Mouse (Mus musculus): ENCODE measurements around the gene Serinc5. TPM values are rescaled to one million over a fixed set of nuclear protein-coding genes. Genes with fewer than 3 reads are reported as not detected.
"Not testable (repeated sequence)": the region's sequence is repeated elsewhere in the genome, so short reads cannot be mapped to it uniquely, and the experiment has no call there.

Serinc5 gene
- 10 to 100 TPM; 64.1 to 69.0 TPM for total RNA-seq (2021)
- long read RNA-seq, experiment 1, full-length matches to known transcripts, result 8 of 13 reads
- long read RNA-seq, experiment 1, partial matches to known transcripts, result 0 of 13 reads
- long read RNA-seq, experiment 1, other reads (novel, unspliced or antisense), result 5 of 13 reads
- long read RNA-seq, experiment 2, full-length matches to known transcripts, result 13 of 49 reads
- long read RNA-seq, experiment 2, partial matches to known transcripts, result 3 of 49 reads
- long read RNA-seq, experiment 2, other reads (novel, unspliced or antisense), result 33 of 49 reads

DNA sequence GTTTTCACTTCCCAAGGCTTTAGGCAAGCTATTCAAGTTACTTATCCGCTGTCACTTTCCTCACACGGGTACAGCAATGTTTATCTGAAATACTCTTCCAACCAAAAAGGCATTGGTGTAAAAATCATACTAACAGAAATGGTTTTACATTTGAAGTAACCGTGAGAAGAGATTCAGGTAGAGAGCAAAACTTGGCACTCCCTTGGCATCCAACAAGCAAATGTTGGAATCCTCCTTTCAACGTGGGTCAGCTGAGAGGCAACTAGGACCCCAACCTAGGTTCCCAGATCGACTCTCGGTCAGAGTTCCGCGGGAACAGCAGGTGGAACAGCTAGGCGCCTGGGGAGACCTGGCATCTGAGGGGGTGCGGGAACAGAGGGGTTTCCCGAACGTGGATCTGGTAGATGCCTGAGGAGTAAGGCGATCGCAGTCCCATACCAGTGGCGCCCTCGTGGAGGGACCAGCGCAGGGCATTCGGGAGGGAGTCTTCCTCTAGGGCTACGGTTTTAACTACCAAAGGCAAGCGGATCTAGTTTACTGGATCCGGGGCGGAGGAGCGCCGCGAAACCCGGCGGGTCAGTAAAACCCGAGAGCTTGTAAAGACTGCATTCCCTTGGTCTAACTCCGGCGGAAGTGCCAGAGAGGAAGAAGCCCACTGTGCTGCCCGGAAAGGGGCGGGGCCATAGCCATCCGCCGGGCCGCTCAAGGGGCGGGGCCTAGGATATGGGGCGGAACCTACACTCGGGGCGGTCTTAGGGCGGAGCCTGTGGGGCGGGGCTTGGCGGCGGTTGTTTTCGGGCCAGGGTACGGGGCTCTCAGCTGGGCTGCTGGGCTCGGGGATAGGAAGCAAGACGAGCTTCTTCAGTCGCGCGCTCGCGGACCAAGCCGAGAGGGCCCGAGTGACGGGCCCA is at the start of gene Serinc5:
Serinc5 (plus strand) TSS at position 781 of the 911 bp plus-strand sequence.
- peak; percentile 96 to 97 for DNase-seq (ENCODE audit: low spot score in 2 of 2)

DNA sequence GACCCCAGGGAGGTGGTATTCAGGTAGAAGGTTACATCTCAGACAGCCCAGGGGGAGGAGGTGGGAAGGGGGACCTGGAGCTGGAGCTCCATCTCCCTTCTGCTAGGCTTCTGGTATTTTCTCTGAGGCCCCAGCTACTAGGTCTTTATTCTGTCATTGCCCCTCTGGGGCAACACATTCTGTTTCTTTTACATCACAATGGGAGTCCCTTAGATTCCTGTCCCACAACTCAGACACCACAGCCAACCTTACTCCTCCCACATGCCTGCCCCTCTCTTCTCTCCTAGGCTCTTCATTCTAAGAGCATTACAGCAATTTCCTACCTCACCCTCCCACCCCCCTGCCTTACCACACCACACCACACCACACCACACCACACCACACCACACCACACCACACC is 34.8 kb upstream of the Serinc5 start, which contains the start of gene Spz1:
Spz1 (minus strand) TSS at position 101 of the 400 bp plus-strand sequence.
- DNase-seq (ENCODE audit: low spot score in 2 of 2), result no peak

DNA sequence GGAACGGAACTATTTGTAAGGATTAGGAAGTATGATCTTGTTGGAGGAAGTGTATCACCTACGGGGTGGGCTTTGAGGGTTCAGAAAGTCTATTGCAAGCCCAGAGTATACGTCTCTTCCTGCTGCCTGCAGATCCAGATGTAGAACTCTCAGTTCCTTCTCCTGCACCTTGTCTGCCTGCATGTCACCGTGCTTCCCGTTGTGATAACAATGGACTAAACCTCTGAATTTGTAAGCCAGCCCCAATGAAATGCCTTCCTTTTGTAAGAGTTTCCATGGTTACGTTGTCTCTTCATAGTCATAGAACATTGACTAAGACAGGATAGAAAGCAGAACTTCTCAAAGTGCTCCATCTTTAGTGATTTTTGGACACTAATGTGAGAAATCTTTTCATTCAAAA is 34.2 kb upstream of the Serinc5 start:
- no peak for DNase-seq (ENCODE audit: low spot score in 2 of 2)

DNA sequence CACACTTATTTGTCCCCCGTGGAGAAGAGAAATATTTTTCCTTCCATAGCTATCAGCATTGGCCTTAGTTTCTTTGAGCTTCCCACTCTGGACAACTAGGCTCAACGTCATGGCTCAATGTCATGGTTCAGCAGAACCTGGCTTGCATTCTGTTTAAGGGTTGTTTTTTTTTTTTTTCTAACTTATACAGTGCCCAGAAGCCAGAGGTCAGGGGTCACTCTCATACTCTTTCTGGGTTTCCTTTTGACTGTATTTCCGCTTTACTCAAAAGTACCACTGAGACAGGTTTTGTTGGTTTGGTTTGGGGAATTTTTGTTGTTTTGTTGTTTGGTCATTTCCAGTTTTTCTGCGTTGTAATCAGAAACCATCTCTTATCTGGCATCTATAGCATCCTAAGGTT is 32.7 kb upstream of the Serinc5 start:
- no peak for DNase-seq (ENCODE audit: low spot score in 2 of 2)

DNA sequence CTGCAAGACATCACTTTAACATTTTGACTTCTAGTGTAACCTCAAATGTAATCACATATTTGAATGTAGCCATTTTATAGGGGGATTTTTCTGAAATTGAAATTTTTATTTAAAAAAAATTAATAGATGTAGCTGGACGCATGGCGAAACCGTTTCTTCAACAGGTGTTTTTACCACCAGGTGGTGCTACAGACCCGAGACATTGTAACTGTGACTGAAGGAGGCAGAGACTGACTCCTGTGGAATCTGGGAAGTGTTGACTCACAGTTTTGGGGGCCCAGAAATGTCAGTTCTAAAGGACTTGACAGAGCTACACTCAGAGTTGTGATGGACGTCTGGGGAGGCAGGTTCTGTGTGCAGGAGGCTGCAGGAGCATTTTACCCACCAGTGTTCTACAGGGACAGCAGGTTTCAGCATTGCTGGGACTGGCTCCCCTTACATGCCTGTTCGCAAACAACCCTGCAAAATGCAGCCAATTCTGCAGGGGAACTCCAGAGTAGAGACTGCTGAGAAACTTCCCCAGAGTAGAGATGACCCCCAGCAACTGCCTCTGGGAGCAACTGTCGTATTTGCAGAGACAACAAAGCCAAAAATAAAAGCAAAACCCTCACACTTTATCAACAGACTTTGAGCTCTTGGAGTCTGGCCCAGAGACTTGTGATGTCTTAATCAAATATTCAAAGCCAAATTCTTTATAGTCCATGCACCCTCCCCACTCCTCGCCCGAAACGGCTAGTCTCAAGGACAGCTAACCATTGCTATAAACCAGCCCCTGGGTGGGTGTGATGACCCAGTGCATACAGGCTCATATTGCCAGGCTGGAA is 30.5 kb upstream of the Serinc5 start:
- DNase-seq (ENCODE audit: low spot score in 2 of 2), result peak in 1 of 2 experiments; percentile 58

DNA sequence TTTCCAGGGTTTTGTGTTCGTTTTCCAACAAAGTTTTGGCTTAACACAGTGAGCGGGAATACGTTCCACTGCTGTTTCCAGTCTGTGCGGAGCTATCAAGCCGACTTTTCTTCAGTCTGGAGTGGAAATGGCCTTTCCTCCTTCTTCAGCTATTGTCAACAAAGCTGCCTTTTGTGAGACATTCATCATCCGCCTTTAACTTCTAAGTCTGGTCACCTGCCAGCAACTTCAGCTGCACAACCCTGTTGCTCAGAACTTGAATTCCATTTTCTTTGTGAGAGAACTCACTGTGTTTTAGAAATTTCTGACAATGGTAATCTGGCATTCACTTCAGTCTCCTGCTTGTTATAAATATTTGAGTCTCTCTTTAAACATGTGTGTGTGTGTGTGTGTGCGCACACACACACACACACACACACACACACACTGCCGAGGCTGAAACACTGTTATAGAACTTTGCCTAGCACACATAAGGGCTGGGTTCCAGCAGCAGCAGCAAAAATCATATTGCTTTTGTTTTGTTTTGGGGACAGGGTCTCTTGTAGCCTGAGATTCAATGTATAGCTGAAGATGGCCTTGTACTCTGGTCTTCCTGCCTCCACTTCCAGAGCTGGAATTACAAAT is 26.7 kb upstream of the Serinc5 start:
- no peak for DNase-seq (ENCODE audit: low spot score in 2 of 2)

DNA sequence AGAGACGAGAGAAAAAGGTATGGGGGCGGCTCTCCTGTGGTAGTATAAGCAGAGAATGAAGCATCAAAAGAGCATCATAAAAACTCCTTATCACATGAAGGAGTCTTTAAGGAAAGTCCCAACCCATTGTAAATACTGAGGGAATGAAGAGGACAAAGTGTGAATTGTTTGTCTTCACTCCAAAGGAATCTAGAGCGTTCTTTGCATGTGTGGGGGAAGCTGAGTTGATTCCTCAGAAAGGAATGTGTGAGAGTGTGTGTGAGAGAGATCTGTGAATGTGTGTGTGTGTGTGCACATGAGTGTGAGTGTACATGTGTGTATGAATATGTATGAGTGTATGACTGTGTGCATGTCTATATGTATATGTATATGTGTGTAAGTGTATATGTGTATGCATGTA is 22.2 kb upstream of the Serinc5 start:
- no peak for DNase-seq (ENCODE audit: low spot score in 2 of 2)

DNA sequence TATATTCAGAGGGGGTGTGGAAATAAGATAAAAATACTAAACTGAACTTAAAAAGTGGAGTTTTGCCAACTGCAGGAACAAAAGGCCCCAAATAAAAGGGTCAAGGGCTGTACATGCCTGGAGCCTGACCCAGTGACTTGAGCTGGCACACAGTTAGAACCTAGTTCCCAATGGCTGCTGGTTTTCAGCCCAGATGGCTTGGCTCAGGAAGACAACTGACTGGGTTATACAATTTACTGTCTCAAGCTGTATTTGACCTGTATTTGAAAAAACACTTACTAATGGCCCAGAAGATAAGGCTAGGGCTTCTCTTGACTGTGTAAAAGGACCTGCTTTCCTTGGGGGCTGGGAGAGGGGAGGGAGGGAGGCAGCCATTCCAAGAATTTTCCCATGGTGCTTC is 21.6 kb upstream of the Serinc5 start:
- DNase-seq (ENCODE audit: low spot score in 2 of 2), result no peak

DNA sequence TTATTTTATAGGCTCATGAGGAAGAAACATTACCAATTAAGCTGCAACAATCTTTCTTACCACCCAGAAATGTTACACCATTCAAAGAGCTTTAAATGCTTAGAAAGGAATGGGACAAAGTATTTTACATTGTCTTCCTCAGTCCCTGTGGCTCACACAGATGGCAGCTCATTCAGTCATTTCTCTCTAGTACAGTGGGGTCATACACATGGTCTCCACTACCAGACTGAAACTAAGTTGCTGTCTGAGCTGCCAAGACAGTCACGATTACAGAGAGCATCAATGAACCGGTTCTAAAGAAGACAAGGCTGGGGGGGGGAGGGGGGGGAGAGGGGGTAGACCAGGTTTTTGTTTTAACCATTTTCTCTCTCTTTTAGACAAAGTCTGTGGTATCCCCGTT is 19.7 kb upstream of the Serinc5 start:
- no peak for DNase-seq (ENCODE audit: low spot score in 2 of 2)

DNA sequence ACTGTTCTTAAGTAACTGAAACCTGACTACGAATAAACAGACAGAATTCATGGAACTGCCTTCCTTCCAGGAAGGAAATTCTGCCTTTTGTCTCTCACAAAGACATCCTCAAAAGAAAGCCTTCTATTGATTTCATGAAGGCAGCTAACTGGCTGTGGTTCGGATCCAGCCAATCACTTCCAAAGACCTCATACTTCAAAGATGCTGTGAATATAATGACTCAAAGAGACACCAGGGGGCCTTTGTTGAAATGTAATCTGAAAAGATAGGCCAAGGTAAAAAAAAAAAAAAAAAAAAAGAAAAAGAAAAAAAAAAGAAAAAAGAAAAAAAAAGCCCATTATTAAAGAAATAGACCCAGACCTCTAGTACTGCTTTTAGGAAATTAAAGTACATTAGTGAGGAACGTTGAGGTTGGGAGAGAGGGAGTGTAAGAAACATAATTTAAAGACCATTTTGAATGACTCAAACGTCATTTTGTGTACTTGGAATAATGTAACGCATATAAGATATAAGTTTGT is 18.6 kb upstream of the Serinc5 start:
- DNase-seq (ENCODE audit: low spot score in 2 of 2), result no peak

DNA sequence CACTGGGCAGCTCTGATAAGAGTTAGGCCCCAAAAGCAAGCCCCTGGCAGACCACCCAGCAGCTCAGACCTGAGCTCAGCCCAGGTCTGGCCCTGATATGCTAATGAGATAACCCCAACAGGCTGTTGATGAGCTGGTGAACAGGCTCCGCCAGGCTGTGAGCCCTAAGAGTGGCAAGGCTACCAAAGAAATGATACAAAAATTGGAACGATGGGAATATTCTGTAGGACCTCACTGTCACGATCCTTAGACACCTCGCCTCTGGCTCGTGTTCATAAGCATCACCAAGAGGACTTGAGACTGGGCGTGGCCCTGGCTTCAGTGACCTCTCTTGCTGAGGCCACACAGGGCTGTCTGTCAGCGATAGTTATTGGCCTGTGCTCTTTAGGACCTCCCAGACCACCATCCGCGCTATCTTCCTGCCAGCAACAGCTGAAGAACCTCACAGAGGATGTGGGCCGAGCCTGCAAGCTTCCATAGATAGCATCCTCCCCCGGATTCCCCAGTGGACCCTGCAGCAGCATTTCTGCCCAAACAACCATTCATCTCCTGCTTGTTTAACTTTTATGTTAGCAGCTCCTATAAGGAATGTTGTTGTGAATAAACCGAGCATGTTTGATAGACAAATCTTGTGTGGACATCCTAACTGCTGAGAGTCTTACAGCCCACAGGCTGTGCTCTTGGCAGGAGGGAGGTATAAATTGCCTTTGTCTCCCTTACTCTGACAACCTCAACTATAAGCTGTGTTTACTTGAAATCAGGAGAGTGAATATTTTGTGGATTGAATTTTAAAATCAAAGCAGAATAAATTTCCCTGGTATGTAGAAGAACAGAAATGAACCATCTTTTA is 17.9 kb upstream of the Serinc5 start:
- DNase-seq (ENCODE audit: low spot score in 2 of 2), result no peak

DNA sequence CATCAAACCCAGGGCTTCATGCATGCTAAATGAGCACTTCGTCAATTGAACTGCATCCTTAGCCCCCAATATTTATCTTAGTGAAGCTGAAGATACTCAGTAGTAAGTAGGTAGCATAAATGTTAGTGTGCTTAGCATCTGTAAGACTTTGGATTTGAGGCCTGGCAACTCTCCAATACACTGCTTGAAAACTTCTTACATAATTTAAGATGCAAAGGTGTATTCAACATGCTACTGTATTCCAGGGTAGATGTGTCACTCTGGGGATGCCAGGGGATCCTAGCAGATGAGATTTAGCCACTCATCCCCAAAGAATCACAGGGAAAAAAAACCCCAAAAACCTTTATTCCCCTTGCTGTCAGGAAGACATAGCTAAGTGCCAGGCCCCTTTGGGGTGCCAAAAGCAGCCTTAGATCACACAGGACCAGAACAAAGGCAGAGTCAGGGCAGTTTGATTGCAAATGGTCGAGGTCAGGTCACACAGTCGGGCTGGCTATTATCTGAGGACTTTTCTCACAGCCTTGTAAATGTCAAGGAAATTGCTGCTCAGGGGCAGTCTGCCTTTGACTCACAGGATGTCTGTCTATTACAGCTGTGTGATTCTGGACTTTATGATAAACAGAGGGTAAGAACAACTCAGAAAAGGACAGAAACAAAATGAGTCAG is 17.0 kb upstream of the Serinc5 start:
- DNase-seq (ENCODE audit: low spot score in 2 of 2), result no peak

DNA sequence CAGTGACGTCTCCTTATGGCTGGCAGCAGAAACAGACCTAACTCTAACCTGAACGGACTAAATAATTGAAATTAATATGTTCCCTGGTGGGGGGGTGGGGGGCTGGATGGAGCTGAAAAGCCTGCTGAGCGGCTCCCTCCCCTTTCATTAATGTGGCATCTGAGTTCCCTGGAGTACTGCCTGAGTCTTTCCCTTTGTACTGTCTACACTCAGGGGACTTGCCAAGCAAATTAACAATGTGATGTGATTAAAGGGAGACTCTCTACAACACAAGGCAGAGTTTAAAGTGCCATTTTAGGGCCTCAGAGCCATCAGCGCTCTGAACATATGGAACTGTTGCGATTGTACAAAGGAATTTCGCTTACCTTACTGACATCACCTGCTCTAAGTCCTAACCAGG is 16.4 kb upstream of the Serinc5 start:
- DNase-seq (ENCODE audit: low spot score in 2 of 2), result no peak

DNA sequence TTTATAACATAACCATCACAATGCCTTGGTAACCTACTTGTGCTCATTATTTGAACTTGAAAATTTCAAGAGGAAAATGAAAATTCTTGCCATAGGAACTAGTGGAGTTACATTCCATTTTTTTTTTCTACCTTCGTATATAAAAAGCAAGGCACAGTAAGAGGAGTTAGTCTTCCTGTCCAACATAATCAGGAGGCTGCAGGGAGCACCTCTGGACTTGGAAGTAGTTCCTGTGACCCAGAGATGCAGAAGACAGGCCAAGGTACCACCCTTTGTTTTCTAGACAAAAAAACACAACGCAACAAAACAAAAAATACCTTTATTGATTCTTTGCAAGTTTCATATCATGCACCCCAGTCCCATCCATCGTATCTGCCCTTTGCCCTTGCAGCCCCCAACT is 16.0 kb upstream of the Serinc5 start:
- DNase-seq (ENCODE audit: low spot score in 2 of 2), result no peak

DNA sequence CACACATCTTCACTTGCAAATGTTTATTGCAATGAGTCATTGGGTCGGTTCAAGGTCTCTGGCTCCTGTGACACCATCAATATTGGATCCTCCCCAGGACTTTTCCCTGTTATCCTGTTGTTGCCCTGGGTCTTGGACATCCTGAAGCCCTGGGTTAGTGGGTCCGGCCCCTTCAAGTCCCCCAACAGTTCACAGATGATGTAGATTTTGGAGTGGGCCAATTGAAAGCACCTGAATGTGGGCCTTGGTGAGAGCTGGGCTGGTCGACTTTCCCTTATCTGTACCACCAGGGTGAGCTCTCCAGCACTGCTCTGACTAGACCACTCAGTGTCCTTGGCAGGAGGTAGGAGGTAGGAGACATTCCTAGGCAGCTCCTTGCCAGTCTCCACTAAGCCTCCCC is 15.5 kb upstream of the Serinc5 start:
- DNase-seq (ENCODE audit: low spot score in 2 of 2), result no peak

DNA sequence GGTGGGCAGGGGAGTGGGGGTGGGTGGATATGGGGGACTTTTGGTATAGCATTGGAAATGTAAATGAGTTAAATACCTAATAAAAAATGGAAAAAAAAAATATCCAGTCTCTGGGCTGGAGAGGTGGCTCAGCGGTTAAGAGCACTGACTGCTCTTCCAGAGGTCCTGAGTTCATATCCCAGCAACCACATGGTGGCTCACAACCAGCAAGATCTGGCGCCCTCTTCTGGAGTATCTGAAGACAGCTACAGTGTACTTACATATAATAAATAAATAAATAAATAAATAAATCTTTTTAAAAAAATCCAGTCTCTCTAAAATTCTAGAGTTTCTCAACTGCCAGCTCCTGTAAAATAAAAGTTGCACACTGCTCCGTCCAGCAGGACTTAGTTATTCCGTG is 5.6 kb upstream of the Serinc5 start:
- not testable (repeated sequence) for DNase-seq (ENCODE audit: low spot score in 2 of 2)

DNA sequence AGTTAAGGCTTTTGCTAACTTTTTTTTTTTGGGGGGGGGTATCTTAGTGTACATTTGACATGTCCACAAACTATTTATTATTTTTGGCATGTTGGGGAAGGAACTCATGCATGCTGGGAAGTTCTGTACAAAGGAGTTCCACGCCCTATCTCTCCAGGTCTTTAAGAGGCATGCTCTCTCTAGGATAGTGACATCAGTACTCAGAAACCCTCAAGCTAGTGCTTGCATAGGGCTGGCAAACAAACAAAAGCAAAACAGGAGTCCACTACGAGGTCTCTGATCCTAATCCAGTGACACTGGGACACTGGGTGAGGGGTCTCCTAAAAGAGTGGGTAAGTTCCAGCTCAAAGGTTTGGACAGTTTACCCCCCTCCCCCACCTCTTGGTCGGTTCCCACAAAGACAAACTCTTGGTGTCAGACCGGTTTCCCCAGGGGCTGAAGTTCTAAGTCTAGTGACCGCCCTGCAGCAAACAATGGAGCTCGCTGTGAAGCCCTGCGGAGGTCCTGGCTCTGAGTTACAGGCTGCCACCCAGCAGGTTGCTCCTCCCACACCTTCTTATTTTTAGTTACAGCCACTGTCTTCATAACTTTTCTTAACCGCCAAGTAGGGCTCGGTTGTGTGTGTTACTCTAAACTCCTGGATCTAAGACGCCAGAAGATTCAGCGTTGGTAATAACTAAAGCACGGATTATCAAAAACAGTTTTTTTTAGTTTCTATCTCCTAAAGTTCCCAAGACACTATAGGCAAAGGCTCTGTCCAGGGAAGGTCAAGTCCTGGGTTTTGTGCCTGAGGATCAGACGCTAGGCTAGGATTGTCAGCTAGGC is 1.2 kb upstream of the Serinc5 start:
- no peak for DNase-seq (ENCODE audit: low spot score in 2 of 2)

DNA sequence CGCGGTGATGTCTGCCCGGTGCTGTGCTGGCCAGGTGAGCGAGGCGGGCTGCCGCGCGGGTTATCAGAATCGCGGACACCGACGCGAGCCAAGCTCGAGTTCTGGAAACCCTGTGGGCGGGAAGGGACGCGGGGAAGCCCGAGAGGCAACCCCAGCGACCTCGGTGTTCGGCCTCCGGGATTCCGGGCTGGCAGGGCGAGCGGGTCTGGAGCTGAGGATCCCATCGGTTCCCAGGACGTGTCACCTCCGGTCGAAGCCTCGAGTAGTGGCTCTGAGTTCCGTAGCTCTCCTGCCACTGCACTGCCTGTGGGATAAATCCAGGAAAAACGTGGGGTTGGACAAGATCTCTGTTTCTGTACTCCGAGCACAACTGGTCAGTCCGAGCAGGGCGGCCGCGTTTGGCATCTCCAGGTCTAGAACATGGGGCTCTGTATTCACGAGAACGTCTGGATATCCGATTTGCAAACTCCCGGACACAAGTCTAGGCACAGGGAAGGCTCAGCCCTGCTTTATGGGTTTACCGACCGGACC is 428 bp downstream of the Serinc5 start:
- peak in 1 of 2 experiments; percentile 20 for DNase-seq (ENCODE audit: low spot score in 2 of 2)

All from adrenal gland, postnatal 4 days (tissue).